Mouse (Mus musculus) large intestine, adult 2 months (tissue): ENCODE data around the gene Atp1a3. TPM values are rescaled to one million over a fixed set of nuclear protein-coding genes. Genes with fewer than 3 reads are reported as not detected.

Source experiments
- DNase-seq: peaks from one replicate; pipeline ENCODE4 v3.0.0-alpha.2; 2012; ENCODE audit warnings: low read depth, low spot score
- WGBS: fragments of 180-500 bp; shearing (Covaris S2); methylation state at CpG from one replicate; pipeline ENCODE4 v1.1.7; 2018; 5-methylcytosine and 5-hydroxymethylcytosine counted together
- polyA plus RNA-seq: library from polyadenylated mRNA; depleted of rRNA; stranded (reverse); fragments of >200 nt; gene quantifications from 2 replicates; pipeline ENCODE4 v1.2.3, GENCODE M21; 2012; rRNA removed

Gene Atp1a3
- 1.8 and 3.3 TPM in 2 replicates for polyA plus RNA-seq

DNA sequence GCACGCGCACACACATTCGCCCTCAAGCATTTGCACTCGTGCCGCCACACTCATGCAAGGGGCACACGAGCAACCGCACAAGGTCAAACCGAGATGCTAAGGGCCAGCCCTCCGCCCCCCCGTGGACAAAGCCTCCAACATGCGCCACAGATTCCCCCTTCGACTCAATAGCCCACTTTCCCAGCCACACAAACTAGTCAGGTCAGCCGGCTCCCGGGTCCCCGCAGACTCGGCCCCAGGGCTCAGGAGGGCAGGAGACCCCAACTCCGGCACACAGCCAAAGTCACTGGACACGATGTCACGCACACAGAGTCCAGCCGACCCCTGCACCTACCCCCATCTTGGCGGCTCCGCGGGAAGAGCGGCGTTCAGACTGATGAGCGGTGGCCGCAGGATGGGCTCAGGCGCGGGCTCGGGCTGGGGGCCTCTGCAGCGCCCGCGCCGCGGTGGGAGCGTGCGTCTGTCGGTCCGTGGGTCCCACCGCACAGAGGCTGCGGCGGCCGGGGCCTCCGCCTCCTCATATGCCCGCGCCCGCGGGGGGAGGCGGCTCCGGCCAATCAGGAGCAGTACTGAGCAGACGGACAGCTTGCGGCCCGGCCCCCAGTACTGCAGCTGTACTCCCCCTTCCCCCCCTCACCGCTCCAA, at the start of gene Atp1a3:
Gene Atp1a3, minus strand, starts transcription at position 538 of the 645 bp plus-strand sequence.
- no peak for DNase-seq
- WGBS: 3% methylated on average over 54 of the region's 54 CpGs

GRCm38 (mm10) chr7:25052587-25052986, 46.8 kb upstream of the Atp1a3 start:
- WGBS: 49% methylated on average over 3 of the region's 3 CpGs
- no peak for DNase-seq

DNA sequence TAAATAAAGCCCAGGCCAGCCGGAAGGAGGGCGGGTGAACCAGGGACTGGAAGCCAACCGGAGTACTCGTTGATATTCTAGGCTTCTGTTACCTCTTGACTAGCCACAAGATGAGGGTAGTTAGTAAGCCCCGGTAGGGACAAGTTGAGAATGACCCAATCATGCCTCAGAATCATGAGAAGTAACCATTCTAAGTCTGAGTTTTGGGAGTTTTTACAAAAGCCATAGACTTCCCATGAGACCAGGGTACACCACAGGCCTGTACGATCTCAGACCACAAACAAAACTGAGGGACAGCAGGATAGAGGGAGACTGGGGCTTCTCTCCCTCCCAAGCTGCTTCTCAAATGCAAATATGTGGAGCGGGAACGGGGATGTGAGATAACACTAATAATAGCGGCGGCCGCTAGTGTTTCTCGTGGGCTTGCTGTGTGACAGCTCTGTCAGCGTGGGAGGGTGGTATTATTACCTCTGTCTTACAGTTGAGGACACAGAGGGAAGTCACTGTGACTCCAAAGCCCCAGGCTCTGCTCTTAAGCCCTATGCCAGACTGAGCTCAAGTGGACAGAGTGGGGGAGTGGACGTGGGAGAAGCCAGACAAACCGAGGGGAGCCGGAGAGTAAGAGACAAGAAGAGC, 43.7 kb upstream of the Atp1a3 start:
- 91% methylated on average over 16 of the region's 16 CpGs for WGBS
- DNase-seq: no peak

DNA sequence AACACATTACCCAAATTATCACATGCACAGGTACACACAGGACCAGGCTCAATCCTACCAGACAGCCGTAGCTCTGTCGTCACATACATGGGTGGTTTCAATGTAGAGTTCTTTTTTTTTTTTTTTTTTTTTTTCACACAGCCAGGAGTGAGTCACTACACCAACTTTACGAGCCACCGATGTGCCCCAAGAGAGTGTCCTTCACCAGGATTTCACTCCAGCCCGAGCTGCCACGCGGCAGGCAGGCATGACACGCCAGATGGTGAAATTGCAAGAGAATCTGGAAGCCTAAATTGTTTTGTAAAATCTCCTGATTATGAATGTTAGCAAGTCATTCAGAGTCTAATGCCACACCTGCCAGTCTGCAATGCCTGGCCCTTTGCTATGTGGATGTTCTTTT, 41.6 kb upstream of the Atp1a3 start:
- DNase-seq: peak; percentile 22
- WGBS: 41% methylated on average over 8 of the region's 8 CpGs

DNA sequence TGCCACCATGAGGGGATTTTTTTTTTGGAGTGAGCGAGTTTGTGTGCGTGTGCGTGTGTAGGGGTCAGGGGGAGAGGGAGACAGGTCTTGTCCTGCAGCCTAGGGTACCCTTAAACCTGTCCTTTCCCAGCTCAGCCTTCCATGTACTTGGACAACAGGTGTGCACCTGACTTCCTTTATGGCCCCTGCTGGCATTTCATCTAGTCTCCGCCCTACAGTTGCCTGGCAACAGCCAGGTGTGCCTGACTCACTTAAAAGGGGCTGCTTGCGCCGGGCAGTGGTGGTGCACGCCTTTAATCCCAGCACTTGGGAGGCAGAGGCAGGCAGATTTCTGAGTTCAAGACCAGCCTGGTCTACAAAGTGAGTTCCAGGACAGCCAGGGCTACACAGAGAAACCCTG, 38.8 kb upstream of the Atp1a3 start:
- 55% methylated on average over 7 of the region's 7 CpGs for WGBS
- peak; percentile 39 for DNase-seq

- DNase-seq: no peak
- 90% methylated on average over 12 of the region's 12 CpGs for WGBS
Measured at GRCm38 (mm10) chr7:25041921-25042320, 36.2 kb upstream of the Atp1a3 start.

- WGBS: 45% methylated on average over 7 of the region's 7 CpGs
- DNase-seq: no peak
Measured at GRCm38 (mm10) chr7:25035916-25036315, 30.2 kb upstream of the Atp1a3 start.

GRCm38 (mm10) chr7:25034796-25035195, 29.0 kb upstream of the Atp1a3 start:
- 87% methylated on average over 4 of the region's 4 CpGs for WGBS
- DNase-seq: no peak

DNA sequence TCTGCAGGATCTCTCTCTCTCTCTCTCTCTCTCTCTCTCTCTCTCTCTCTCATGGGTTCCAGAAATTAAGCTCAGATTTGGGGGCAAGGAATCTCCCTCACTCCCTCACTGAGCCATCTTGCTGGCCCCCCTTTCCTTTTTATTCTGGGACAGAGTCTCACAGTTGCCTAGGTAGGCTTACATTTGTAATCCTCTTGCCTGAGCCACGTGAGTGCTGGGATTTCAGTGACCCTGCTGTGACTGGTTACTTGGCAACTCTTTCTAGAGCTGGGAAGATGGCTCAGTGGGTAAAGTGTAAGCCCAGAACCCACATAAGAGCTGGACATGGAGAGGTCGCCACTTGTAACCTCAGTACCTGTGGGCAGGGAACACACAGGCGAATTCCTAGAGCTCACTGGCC, 25.8 kb upstream of the Atp1a3 start:
- DNase-seq: no peak
- 80% methylated on average over 3 of the region's 3 CpGs for WGBS

DNA sequence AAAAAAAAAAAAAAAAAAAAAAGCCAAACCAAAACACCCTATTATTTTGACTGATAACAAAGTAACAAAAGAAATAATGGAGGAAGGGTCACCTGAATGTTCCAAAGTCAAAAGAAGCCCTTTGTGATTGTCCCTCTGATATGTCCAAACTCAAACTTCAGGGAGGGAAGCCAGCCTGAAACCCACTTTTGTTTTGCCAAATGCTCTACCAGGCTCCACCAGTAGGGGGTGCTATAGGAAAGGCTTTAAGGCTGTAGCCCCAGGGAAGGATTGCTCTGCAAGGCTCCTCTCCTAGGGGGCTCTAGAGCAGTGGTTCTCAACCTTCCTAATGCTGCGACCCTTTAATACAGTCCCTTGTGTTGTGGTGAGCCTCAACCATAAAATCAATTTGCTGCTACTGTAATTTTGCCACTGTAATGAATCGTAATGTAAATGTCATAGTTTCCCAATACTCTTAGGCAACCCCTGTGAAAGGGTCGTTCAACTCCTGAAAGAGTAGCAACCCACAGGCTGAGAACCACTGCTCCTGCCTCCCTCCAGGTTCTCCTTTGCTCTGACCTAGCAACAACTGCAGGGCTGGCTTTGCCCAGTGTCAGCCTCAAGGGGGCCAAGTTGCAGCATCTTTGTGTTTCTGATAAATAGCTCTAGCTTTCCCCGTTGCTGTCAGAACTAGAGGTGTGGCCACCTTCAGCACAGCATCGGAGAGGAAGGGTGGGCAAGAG, 24.4 kb upstream of the Atp1a3 start:
- WGBS: 40% methylated on average over 5 of the region's 5 CpGs
- no peak for DNase-seq

- DNase-seq: no peak
- WGBS: 53% methylated on average over 7 of the region's 7 CpGs
Measured at GRCm38 (mm10) chr7:25026452-25026851, 20.7 kb upstream of the Atp1a3 start.

- 64% methylated on average over 10 of the region's 10 CpGs for WGBS
- no peak for DNase-seq
Measured at GRCm38 (mm10) chr7:25025855-25026439, 20.2 kb upstream of the Atp1a3 start.

DNA sequence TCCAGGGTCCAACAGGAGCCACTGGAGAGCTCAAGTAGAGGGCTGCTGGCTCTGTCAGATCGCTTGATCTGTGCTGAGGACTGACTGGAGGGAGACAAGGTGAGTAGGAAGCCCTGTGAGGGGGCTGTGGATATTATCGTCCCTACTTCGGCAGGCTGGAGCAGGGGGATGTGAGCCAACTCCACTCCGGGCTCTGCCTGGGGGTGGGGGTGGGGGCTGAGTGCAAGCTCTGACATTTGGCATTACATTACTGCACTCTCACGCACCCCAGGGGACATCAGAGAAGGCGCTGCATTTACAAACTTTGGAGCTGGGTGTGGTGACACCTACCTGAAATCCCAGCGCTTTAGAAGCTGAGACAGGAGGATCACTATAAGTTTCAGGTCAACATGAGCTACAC, 5.8 kb upstream of the Atp1a3 start:
- WGBS: 74% methylated on average over 7 of the region's 7 CpGs
- no peak for DNase-seq

DNA sequence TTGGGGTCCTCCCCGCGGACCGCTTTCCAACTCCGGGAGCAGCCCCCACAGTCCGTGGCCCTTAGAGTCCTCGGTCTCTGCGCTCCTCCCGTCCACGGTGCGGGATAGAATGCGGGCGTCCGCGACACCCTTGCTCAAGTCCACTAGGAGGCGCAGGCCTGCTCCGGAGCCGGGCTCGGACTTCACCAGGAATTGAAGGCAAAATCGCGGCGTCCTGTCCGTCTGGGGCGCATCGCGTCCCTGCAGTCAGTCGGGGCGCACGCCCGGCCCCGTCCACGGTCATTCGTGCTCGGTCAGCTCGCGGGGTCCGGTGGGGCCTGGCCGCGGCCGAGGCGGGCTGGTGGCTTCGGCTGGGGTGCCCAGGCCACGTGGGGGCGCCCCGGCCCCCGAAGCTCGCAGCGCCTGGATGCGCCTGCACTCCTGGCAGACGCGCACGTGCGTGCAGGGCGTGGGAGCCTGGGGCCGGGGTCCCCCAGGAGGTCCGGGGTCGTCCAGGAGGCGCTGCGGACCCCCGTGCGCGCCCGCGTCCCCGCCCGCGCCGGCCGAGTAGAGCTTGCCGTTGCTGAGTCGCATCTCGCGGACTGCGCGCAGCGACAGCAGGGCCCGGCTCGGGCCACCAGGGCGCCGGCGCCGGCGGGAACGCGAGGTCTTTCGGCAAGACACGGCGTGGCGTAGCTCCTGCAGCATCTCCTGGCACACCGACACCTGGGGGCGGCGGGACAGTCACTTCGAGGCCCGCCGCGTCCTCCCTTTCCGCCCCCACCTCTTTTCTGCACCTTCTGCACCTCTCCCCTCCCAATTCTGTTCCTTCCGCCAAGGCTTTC, 4.5 kb upstream of the Atp1a3 start:
- no peak for DNase-seq
- WGBS: 8% methylated on average over 97 of the region's 97 CpGs

DNA sequence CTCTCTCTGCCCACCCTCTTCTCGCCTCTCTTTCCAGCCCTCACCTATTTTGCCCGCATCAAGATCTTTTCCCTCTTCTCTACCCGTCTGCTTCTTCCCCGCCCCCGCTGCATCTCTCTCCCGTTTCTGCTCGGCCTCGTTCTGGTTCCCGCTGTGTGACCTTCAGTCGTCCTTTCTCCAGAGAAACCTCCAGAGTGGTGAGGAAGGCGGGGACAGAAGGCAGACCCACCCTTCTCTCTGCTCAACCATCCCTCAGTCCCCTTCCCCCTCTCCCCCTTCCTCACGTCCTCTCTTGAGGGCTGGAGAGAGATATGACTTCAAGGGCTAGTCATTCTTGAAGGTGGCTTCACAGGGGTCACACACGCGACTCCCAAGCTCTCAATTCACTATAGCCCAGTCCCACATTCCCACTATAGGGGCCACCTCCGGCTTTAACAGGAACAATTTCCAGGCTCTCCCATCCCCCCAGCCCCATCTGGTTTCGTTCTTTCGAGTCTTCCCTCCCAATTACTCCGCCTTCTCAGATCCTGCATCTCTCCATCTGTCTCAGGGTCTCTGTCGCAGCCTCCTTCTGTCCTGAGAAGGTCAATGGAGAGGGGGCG, 3.4 kb upstream of the Atp1a3 start:
- 23% methylated on average over 20 of the region's 20 CpGs for WGBS
- DNase-seq: no peak

DNA sequence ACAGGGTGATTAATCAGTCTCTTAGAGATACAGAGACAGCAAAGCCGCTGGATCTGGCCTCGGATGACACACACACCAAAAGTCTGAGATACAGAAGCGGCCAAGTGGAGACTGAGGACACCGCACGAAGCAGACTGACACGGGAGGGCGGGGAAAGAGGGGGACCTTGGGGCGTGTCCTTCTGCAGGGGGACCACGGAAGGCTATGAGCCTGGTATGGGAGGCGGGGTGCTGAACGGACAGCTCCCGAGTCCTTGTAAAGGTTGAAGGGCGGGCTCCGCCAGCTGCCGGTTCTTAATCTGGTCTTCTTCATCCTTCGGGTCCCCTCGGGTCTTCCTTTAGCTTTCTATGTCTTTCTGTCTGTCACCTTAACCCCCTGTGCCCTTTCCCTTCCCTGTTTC, 2.9 kb upstream of the Atp1a3 start:
- DNase-seq: no peak
- 1% methylated on average over 17 of the region's 17 CpGs for WGBS

- DNase-seq: no peak
- WGBS: 33% methylated on average over 8 of the region's 8 CpGs
Measured at GRCm38 (mm10) chr7:25007609-25008374, 2.0 kb upstream of the Atp1a3 start.

- DNase-seq: no peak
- 72% methylated on average over 12 of the region's 12 CpGs for WGBS
Measured at GRCm38 (mm10) chr7:25006586-25007364, 1.0 kb upstream of the Atp1a3 start.
